Mouse (Mus musculus): ENCODE results near the gene Pomt2. TPM values are rescaled to one million over a fixed set of nuclear protein-coding genes. Genes with fewer than 3 reads are reported as not detected.

Pomt2 gene
- polyA plus RNA-seq, 1 experiment: 5.2 TPM

DNA sequence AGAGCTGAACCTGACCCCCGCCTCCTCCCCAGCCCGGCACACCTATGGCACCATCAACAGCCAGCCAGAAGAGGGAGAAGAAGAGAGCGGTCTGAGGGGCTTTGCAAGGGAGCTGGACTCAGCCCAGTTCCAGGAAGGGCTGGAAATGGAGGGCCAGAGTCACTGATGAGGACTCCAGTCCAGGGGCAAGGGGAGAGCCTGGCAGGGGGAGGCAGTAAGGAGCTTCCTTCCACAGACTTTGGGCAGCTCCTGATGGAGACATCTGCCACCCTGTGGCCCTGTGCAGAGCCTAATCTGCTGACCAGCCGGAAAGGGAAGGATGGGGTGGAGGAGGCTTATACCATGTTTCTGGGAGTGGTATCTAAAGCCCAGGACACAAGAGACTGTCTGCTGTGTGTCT lies 58.5 kb downstream of the Pomt2 start:
- WGBS: 84% methylated on average over 4 of the region's 4 CpGs
- H3K27ac ChIP-seq (ENCODE audit: insufficient read depth, low read length): no peak overlapping the region
- no peaks in the 10 kb centered on the region for H3K4me1 ChIP-seq (ENCODE audit: control insufficient read depth, insufficient read depth, insufficient read length)
- TF ChIP-seq CTCF (IDR thresholded peaks at IDR 0.05; ENCODE audit: extremely low read depth, insufficient read depth, insufficient read length, insufficient replicate concordance) (no peak), POLR2A (IDR thresholded peaks at IDR 0.05; ENCODE audit: low read depth, low read length) (no peak)
- no peak for DNase-seq (ENCODE audit: low read depth in 1 of 2, low spot score in 2 of 2)
- no peaks in the 10 kb centered on the region for H3K36me3 ChIP-seq (ENCODE audit: control insufficient read depth, insufficient read depth, low read length)
- no peaks in the 10 kb centered on the region for H3K27me3 ChIP-seq (ENCODE audit: control insufficient read depth, insufficient read depth, low read length)
- H3K4me3 ChIP-seq (ENCODE audit: extremely low read depth, insufficient read depth, insufficient read length): no peak overlapping the region

DNA sequence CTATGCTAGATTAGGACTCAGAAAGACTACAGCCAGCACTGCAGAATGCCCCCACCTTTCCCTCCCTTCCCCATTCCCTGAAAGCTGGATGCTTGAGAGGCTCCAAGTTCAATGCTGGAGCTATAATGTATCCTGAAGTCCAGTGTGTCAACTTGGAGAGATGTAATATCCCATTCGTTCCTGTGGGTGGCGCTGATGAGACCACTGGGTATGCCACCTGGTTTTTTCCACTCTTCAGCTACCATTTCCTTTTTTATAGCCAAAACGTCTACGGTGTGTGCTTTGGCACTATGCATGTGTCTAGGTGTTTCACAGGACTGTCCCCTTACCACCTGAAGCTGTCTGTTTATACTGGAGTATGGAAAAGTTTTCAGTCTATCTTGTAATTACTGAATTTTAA lies 59.4 kb downstream of the Pomt2 start:
- Histone ChIP-seq H3K36me3 (ENCODE audit: control insufficient read depth, insufficient read depth, low read length) (no peaks in the 10 kb centered on the region), H3K27ac (ENCODE audit: insufficient read depth, low read length) (no peak overlapping the region), H3K27me3 (ENCODE audit: control insufficient read depth, insufficient read depth, low read length) (no peaks in the 10 kb centered on the region), H3K4me3 (ENCODE audit: extremely low read depth, insufficient read depth, insufficient read length) (no peak overlapping the region), H3K4me1 (ENCODE audit: control insufficient read depth, insufficient read depth, insufficient read length) (no peaks in the 10 kb centered on the region)
- no peak for TF ChIP-seq CTCF (IDR thresholded peaks at IDR 0.05; ENCODE audit: extremely low read depth, insufficient read depth, insufficient read length, insufficient replicate concordance)
- TF ChIP-seq POLR2A (IDR thresholded peaks at IDR 0.05; ENCODE audit: low read depth, low read length): no peak
- WGBS: 20% methylated on average over 4 of the region's 4 CpGs
- DNase-seq (ENCODE audit: low read depth in 1 of 2, low spot score in 2 of 2): no peak

DNA sequence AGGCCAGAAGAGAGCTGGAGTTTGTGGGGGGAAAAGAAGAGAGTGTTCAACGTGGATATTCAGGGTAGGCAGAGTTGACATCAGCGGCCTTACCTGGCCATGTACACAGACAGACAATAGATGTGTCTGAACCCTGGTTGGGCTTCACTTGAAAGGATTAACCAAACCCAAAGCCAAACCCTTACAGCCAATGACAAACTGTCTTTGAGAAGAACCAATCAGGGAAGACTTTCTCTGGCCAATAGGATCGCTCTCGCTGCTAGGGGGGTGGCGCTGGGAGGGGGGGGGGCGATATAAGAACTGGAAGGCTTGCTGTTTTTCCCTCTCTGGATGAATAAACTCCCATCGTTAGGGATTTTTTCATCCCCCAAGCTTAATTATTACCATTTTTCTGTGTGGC lies 60.5 kb downstream of the Pomt2 start:
- DNase-seq (ENCODE audit: low read depth in 1 of 2, low spot score in 2 of 2): no peak
- Histone ChIP-seq H3K4me3 (ENCODE audit: extremely low read depth, insufficient read depth, insufficient read length) (no peak overlapping the region), H3K27me3 (ENCODE audit: control insufficient read depth, insufficient read depth, low read length) (no peaks in the 10 kb centered on the region), H3K27ac (ENCODE audit: insufficient read depth, low read length) (no peak overlapping the region), H3K36me3 (ENCODE audit: control insufficient read depth, insufficient read depth, low read length) (no peaks in the 10 kb centered on the region), H3K4me1 (ENCODE audit: control insufficient read depth, insufficient read depth, insufficient read length) (no peaks in the 10 kb centered on the region)
- 78% methylated on average over 7 of the region's 7 CpGs for WGBS
- TF ChIP-seq POLR2A (IDR thresholded peaks at IDR 0.05; ENCODE audit: low read depth, low read length): no peak
- no peak for TF ChIP-seq CTCF (IDR thresholded peaks at IDR 0.05; ENCODE audit: extremely low read depth, insufficient read depth, insufficient read length, insufficient replicate concordance)

DNA sequence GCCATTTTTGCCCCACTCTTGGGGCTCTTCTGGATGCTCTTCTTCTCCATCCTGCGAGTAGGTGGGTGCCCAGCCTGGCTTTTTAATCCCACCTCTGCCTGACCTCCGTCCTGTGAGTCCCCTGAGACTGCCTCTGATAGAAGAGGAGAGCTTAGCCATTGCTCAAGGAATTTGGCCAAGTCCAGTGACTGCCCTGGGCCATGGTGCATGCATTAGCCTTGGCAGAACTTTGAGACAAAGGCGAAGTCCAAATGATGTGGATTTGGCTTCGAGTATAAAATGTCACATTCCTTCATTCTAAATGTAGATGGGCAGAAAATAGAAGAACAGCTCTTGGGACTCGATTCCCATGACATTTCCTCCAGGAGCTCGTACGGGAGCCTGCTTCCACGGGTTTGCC lies 65.0 kb downstream of the Pomt2 start:
- DNase-seq (ENCODE audit: low read depth in 1 of 2, low spot score in 2 of 2): no peak
- Histone ChIP-seq H3K4me1 (ENCODE audit: control insufficient read depth, insufficient read depth, insufficient read length) (no peaks in the 10 kb centered on the region), H3K27me3 (ENCODE audit: control insufficient read depth, insufficient read depth, low read length) (no peaks in the 10 kb centered on the region), H3K27ac (ENCODE audit: insufficient read depth, low read length) (no peak overlapping the region), H3K36me3 (ENCODE audit: control insufficient read depth, insufficient read depth, low read length) (no peaks in the 10 kb centered on the region), H3K4me3 (ENCODE audit: extremely low read depth, insufficient read depth, insufficient read length) (no peak overlapping the region)
- TF ChIP-seq POLR2A (IDR thresholded peaks at IDR 0.05; ENCODE audit: low read depth, low read length) (no peak), CTCF (IDR thresholded peaks at IDR 0.05; ENCODE audit: extremely low read depth, insufficient read depth, insufficient read length, insufficient replicate concordance) (no peak)
- WGBS: 73% methylated on average over 8 of the region's 8 CpGs

DNA sequence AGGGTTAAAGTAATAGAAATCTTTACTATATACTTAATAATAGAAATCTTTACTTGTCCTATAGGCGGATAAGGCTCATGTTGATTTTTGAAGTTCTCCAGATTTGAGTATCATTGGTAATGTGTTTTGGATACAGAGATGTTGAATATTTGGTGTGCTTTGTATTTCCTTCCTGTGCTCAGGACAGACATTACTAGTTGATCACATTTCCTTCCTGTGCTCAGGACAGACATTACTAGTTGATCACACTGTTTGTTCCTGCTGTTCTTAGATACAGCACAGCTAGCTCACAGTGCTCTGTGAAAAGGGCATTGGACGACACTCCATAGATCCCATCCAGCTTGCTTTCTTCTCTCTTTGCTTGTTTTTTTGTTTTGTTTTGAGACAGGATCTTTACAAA lies 71.2 kb downstream of the Pomt2 start:
- WGBS: 85% methylated on average over 2 of the region's 2 CpGs
- no peaks in the 10 kb centered on the region for H3K4me1 ChIP-seq (ENCODE audit: control insufficient read depth, insufficient read depth, insufficient read length)
- no peak overlapping the region for H3K27ac ChIP-seq (ENCODE audit: insufficient read depth, low read length)
- DNase-seq (ENCODE audit: low read depth in 1 of 2, low spot score in 2 of 2): no peak
- no peak for TF ChIP-seq CTCF (IDR thresholded peaks at IDR 0.05; ENCODE audit: extremely low read depth, insufficient read depth, insufficient read length, insufficient replicate concordance)
- no peak for TF ChIP-seq POLR2A (IDR thresholded peaks at IDR 0.05; ENCODE audit: low read depth, low read length)
- no peak overlapping the region for H3K4me3 ChIP-seq (ENCODE audit: extremely low read depth, insufficient read depth, insufficient read length)
- H3K36me3 ChIP-seq (ENCODE audit: control insufficient read depth, insufficient read depth, low read length): no peaks in the 10 kb centered on the region
- H3K27me3 ChIP-seq (ENCODE audit: control insufficient read depth, insufficient read depth, low read length): no peaks in the 10 kb centered on the region

DNA sequence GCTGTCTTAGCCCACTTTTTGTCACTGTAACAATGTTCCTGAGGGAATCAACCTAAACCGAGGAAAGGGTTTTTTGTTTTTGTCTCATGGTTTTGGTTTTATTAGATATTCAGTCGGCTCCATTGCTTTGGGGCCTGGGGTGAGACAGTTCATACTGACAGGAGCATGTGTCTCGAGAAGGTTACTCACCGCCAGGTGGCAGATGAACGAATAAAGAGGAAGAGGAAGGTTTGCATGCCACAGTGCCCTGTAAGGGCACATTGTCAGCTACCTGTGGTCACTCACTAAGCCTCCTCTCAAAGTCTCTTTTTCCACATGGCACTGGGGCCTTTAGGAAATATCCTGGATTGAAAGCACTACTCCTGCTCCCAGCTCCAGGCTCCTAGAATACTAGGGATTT lies 77.2 kb downstream of the Pomt2 start:
- H3K4me3 ChIP-seq (ENCODE audit: extremely low read depth, insufficient read depth, insufficient read length): no peak overlapping the region
- no peak overlapping the region for H3K27ac ChIP-seq (ENCODE audit: insufficient read depth, low read length)
- no peaks in the 10 kb centered on the region for H3K4me1 ChIP-seq (ENCODE audit: control insufficient read depth, insufficient read depth, insufficient read length)
- TF ChIP-seq POLR2A (IDR thresholded peaks at IDR 0.05; ENCODE audit: low read depth, low read length): no peak
- no peak for TF ChIP-seq CTCF (IDR thresholded peaks at IDR 0.05; ENCODE audit: extremely low read depth, insufficient read depth, insufficient read length, insufficient replicate concordance)
- H3K27me3 ChIP-seq (ENCODE audit: control insufficient read depth, insufficient read depth, low read length): no peaks in the 10 kb centered on the region
- DNase-seq (ENCODE audit: low read depth in 1 of 2, low spot score in 2 of 2): no peak
- 45% methylated on average over 5 of the region's 5 CpGs for WGBS
- no peaks in the 10 kb centered on the region for H3K36me3 ChIP-seq (ENCODE audit: control insufficient read depth, insufficient read depth, low read length)

DNA sequence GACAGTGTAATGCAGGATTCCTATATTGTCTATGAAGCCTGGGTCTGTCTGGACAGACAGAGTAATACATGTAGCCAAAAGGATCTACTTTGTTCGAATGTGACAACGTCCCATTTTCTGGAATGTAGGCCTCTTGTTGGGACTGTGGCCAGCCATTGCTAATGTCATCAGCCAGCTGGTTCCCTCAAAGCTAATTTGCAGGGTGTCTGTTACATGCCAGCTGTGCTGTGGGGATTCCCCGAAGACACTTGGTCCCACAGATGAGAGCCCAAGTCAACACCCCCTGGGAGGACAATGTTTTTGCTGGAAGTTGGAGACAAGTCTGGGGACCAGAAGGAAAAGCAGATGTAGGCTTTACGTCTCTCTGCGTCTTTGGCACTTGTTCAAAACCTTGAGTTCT lies 81.3 kb downstream of the Pomt2 start:
- Histone ChIP-seq H3K4me3 (ENCODE audit: extremely low read depth, insufficient read depth, insufficient read length) (no peak overlapping the region), H3K36me3 (ENCODE audit: control insufficient read depth, insufficient read depth, low read length) (no peaks in the 10 kb centered on the region), H3K27me3 (ENCODE audit: control insufficient read depth, insufficient read depth, low read length) (no peaks in the 10 kb centered on the region), H3K4me1 (ENCODE audit: control insufficient read depth, insufficient read depth, insufficient read length) (no peaks in the 10 kb centered on the region), H3K27ac (ENCODE audit: insufficient read depth, low read length) (no peak overlapping the region)
- TF ChIP-seq POLR2A (IDR thresholded peaks at IDR 0.05; ENCODE audit: low read depth, low read length): no peak
- no peak for TF ChIP-seq CTCF (IDR thresholded peaks at IDR 0.05; ENCODE audit: extremely low read depth, insufficient read depth, insufficient read length, insufficient replicate concordance)
- DNase-seq (ENCODE audit: low read depth in 1 of 2, low spot score in 2 of 2): no peak
- 85% methylated on average over 5 of the region's 5 CpGs for WGBS

Measured in spleen, adult 2 months (tissue).